Mouse (Mus musculus): Measurements from ENCODE around the gene Gm20695.
"Not testable (repeated sequence)": the region's sequence is repeated elsewhere in the genome, so short reads cannot be mapped to it uniquely, and the experiment has no call there.

Gm20695 gene

DNA sequence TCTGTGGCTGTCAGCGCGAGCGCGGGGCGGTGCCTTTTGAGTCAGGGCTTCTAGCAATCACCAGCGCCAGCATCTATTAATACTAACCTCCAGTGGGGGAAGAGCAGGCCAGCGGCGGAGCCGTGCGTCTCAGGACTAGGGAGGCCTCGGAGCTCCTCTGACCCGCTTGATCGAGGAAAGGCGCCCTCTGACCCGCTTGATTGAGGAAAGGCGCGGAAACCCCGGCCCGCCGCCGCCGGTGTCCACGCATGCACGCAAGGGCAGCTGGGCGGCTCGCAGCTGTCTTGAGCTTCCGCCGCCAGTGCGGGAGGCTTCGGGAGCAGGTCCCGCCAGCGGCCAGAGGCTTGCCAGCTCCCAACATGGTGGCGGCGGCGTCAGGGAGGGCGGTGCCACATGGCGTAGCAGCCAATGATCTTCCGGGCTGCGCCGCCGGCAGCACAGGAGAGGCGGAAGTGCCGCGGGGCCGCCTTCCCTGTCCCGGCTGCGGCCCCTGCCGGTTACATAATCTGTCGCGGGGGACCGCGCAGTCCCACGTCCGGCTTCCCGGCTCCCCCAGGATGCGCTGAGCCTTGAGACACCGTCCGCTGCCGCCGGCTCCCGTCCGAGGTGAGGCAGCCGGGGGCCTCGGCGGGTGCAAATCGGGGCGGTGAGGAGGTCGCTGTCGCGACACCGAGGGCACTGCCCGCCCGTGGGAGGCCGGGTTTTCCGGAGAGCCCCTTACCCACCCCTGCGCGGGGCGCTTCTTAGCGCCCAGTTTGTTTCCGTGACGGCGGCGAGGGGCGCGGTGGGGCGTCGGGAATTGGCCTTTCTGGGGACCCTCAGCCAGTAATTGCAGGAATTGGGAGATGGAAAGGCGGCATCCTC is at the start of gene Gm20695, which contains the start of gene Zfp597:
Gene Gm20695 (plus strand): TSS at position 448 of the 864 bp plus-strand sequence.
Gene Zfp597 (minus strand): TSS at position 361 of the 864 bp plus-strand sequence.
- DNase-seq (ENCODE audit: low read depth, low spot score), result peak; percentile 94

DNA sequence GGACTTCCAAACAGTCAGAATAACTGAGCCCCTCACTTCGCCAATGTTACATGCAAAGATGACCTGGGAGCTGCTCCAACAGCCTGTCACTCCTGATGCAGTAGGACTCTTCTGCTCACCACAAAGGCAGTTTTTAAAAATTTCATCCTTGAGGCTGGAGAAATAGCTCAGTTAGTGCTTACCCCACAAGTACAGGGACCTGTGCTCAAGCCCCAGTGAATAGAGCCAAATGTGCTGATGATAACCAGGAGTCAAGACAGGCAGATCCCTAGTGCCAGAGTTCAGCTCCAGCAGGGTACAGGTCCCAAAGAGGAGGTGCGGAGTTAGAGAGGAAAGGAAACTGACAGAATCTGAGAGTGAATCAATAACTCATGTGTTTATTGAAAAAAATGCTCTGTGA is 49.0 kb upstream of the Gm20695 start:
- no peaks in the 10 kb centered on the region for H3K36me3 ChIP-seq (ENCODE audit: control insufficient read depth, insufficient read depth, low read length, poor library complexity, severe bottlenecking)
- no peak for DNase-seq (ENCODE audit: low read depth, low spot score)
- no peaks in the 10 kb centered on the region for H3K27me3 ChIP-seq (ENCODE audit: control insufficient read depth, insufficient read depth, low read length, poor library complexity, severe bottlenecking)

More for the DNA sequence above, at the start of gene Gm20695, which contains the start of gene Zfp597:
- no peaks in the 10 kb centered on the region for H3K36me3 ChIP-seq (ENCODE audit: control insufficient read depth, insufficient read depth, low read length, poor library complexity, severe bottlenecking)
- no peaks in the 10 kb centered on the region for H3K27me3 ChIP-seq (ENCODE audit: control insufficient read depth, insufficient read depth, low read length, poor library complexity, severe bottlenecking)

DNA sequence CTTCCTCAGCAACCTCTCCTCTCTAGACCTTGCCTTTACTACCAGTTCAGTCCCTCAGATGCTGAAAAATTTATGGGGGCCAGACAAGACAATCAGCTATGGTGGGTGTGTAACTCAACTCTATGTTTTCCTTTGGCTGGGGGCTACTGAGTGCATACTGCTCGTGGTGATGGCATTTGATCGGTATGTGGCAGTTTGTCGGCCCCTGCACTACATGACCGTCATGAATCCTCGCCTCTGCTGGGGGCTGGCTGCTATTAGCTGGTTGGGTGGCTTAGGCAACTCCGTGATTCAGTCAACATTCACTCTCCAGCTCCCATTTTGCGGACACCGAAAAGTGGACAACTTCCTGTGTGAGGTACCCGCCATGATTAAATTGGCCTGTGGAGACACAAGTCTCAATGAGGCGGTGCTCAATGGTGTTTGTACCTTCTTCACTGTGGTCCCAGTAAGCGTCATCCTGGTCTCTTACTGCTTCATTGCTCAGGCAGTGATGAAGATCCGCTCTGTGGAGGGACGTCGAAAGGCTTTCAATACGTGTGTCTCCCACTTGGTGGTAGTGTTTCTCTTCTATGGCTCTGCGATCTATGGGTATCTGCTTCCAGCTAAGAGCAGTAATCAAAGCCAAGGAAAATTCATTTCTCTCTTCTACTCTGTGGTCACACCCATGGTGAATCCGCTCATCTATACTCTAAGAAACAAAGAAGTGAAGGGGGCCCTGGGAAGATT is 45.1 kb upstream of the Gm20695 start:
- peak; percentile 55 for DNase-seq (ENCODE audit: low read depth, low spot score)
- Histone ChIP-seq H3K36me3 (ENCODE audit: control insufficient read depth, insufficient read depth, low read length, poor library complexity, severe bottlenecking) (no peaks in the 10 kb centered on the region), H3K27me3 (ENCODE audit: control insufficient read depth, insufficient read depth, low read length, poor library complexity, severe bottlenecking) (no peaks in the 10 kb centered on the region)

DNA sequence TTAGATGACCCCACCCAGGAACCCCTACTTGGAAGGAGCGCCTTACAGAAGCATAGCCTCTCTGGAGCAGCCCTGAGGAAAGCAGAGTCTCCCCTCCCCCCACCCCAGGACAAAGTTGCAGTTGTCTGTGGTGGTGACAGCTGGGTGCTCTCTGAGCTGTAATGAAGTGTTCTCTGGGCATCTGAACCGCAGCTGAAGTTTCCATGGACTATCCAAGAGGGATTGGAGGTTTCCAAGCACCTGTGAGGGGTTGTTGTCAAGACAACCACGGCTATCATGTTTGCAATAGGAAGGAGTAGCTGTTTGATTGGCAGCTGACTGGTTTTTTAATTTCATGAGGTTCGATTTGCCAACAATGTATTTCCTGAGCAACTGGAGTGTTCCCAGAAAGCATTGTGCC is 41.5 kb upstream of the Gm20695 start:
- DNase-seq (ENCODE audit: low read depth, low spot score), result no peak
- no peaks in the 10 kb centered on the region for H3K36me3 ChIP-seq (ENCODE audit: control insufficient read depth, insufficient read depth, low read length, poor library complexity, severe bottlenecking)
- H3K27me3 ChIP-seq (ENCODE audit: control insufficient read depth, insufficient read depth, low read length, poor library complexity, severe bottlenecking), result no peaks in the 10 kb centered on the region

DNA sequence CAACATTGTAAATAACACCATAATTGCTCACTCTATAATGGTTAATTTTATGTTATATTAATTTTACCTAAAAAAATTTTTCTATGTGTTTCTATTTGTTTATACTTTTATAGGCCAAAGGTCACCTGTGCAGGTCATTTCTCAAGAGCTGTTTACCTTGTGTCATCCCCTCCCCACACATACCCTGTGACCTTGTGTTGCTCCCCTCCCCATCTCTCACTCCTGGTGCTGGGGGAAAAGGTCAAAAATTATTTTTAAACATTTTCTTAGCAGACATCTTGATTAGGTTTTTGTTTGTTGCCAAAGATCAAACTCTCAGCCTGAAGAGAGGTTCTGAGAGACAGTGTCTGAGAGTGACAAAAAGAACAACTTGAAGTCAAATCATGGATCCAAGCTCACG is 40.7 kb upstream of the Gm20695 start:
- DNase-seq (ENCODE audit: low read depth, low spot score), result no peak
- H3K27me3 ChIP-seq (ENCODE audit: control insufficient read depth, insufficient read depth, low read length, poor library complexity, severe bottlenecking), result no peaks in the 10 kb centered on the region
- no peaks in the 10 kb centered on the region for H3K36me3 ChIP-seq (ENCODE audit: control insufficient read depth, insufficient read depth, low read length, poor library complexity, severe bottlenecking)

DNA sequence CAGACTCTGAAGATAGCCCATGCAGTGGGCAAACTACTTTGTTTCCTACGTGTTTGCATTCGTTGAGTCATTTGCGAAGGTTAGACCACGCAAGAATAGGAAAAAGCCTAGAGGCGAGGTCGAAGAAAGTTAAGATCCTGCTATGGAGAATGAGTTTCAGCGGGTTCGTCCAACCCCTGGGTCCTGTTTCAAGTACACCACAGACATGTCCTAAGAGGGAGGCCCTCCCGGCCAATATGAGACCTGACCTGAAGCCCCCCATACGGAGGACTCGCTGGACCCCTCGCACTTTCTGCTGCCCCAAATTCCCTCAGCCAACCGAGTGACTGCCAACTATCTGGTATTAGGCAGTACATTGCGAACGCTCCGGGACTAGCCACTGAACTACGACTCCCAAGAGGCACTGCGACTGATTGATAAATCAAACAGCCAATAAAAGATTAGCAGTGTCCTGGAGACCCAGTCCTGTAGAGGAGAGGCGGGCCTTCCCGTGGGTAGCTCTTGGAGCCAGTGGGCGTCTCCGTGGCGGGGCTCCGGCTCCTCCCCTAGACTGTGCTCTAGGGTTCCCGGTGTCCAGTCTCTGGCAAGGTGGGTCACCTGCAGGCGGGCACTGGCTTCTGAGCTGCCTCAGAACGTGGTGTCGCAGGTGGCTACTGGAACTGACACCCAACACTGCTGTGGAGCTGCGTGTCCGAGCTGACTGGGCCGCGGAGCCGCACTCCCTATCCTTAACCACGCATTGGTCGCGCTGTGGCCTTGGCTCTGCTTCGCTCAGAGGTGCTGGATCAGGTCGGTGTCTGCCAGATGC is 37.5 kb upstream of the Gm20695 start, which contains the start of gene Zfp174:
Gene Zfp174 (plus strand): TSS at position 558 of the 808 bp plus-strand sequence.
- Histone ChIP-seq H3K27me3 (ENCODE audit: control insufficient read depth, insufficient read depth, low read length, poor library complexity, severe bottlenecking) (no peaks in the 10 kb centered on the region), H3K36me3 (ENCODE audit: control insufficient read depth, insufficient read depth, low read length, poor library complexity, severe bottlenecking) (no peaks in the 10 kb centered on the region)
- peak; percentile 96 for DNase-seq (ENCODE audit: low read depth, low spot score)

DNA sequence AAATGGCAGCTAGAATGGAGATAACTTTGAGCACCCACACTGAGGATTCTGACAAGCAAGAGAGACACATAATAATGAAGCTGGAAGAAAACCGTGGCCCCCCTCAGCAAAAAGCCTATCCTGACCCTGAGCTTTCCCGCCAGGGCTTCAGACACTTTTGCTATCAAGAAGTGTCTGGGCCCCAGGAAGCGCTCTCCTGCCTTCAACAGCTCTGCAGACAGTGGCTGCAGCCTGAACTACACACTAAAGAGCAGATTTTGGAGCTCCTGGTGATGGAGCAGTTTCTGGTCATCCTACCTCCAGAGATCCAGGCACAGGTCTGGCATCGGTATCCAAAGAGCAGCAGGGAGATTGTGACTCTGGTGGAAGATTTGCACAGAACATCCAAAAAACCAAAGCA is 36.6 kb upstream of the Gm20695 start:
- DNase-seq (ENCODE audit: low read depth, low spot score), result no peak

DNA sequence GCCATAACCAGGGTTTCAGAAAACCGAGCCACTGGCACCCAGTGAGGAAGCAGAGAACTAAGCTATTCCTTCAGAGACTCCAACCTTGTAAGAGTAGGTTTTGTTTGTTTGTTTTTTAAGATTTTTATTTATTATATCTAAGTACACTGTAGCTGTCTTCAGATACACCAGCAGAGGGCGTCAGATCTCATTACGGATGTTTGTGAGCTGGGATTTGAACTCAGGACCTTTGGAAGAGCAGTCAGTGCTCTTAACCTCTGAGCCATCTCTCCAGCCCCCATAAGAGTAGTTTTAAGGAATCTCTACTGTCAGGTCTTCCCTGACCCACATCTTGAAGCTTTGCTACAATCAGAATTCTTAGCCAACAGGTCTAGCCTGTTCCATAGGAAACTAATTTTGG is 36.0 kb upstream of the Gm20695 start:
- peak; percentile 17 for DNase-seq (ENCODE audit: low read depth, low spot score)
- Histone ChIP-seq H3K36me3 (ENCODE audit: control insufficient read depth, insufficient read depth, low read length, poor library complexity, severe bottlenecking) (no peaks in the 10 kb centered on the region), H3K27me3 (ENCODE audit: control insufficient read depth, insufficient read depth, low read length, poor library complexity, severe bottlenecking) (no peaks in the 10 kb centered on the region)

More for the DNA sequence above, 36.6 kb upstream of the Gm20695 start:
- H3K36me3 ChIP-seq (ENCODE audit: control insufficient read depth, insufficient read depth, low read length, poor library complexity, severe bottlenecking), result no peaks in the 10 kb centered on the region
- no peaks in the 10 kb centered on the region for H3K27me3 ChIP-seq (ENCODE audit: control insufficient read depth, insufficient read depth, low read length, poor library complexity, severe bottlenecking)

DNA sequence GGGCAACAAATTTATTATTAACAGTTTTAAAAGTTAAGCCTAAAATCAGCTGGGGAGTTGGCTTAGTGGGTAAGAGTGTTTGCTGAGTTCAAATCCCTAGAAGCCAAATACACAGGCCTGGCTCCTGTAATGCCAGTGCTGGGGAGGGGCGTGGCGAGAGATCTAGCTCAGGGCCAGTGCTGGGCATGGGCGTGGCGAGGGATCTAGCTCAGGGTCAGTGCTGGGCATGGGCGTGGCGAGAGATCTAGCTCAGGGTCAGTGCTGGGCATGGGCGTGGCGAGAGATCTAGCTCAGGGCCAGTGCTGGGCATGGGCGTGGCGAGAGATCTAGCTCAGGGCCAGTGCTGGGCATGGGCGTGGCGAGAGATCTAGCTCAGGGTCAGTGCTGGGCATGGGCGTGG is 33.1 kb upstream of the Gm20695 start:
- DNase-seq (ENCODE audit: low read depth, low spot score); H3K27me3 ChIP-seq (ENCODE audit: control insufficient read depth, insufficient read depth, low read length, poor library complexity, severe bottlenecking): not testable (repeated sequence)

DNA sequence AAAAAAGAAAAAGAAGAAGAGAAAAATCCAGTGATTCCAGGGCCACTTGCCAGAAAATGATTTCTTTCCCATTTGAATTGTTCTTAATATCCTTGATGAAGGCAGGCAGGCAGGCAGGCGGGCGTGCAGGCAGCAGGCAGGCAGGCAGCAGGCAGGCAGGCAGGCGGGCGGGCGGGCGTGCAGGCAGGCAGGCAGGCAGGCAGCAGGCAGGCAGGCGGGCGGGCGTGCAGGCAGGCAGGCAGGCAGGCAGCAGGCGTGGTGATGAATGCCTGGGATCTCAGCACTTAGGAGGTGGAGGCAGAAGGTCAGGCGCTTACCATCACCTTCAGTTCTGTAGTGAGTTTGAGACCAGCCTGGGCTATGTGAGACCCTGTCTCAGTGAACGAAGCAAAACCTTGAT is 31.9 kb upstream of the Gm20695 start:
- no peak for DNase-seq (ENCODE audit: low read depth, low spot score)
- H3K36me3 ChIP-seq (ENCODE audit: control insufficient read depth, insufficient read depth, low read length, poor library complexity, severe bottlenecking), result no peaks in the 10 kb centered on the region
- H3K27me3 ChIP-seq (ENCODE audit: control insufficient read depth, insufficient read depth, low read length, poor library complexity, severe bottlenecking), result no peaks in the 10 kb centered on the region

More for the DNA sequence above, 33.1 kb upstream of the Gm20695 start:
- not testable (repeated sequence) for H3K36me3 ChIP-seq (ENCODE audit: control insufficient read depth, insufficient read depth, low read length, poor library complexity, severe bottlenecking)

DNA sequence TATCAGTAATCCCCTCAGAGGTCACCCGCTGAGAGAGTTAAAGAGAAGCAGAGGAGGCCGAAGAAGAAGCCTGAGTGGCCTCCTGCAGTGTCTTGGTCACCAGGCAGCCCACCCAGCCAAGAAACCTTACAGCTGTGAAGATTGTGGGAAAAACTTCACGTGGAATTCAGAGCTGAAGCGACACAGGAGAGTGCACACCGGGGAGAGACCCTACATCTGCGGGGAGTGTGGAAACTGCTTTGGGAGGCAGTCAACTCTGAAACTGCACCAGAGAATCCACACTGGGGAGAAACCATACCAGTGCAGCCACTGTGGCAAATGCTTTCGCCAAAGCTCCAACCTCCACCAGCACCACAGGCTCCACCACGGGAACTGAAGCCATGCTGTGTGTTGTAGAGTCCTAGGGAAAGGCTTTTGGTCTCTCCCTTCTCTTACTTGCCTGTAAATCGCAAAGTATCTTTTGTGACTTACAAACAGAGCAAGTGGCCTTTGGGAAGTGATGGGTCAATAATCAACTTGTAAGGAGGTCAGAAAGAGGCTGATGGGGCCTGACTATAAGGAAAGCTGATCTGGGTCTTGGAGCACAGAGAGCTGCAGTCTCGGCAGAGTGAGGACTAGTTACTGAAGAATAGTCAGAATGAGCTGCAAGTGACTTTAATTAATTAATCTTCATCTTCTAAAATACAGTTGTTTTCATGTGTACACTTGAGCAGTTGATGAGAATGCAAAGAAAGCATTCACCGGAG is 29.8 kb upstream of the Gm20695 start:
- Histone ChIP-seq H3K36me3 (ENCODE audit: control insufficient read depth, insufficient read depth, low read length, poor library complexity, severe bottlenecking) (no peaks in the 10 kb centered on the region), H3K27me3 (ENCODE audit: control insufficient read depth, insufficient read depth, low read length, poor library complexity, severe bottlenecking) (no peaks in the 10 kb centered on the region)
- no peak for DNase-seq (ENCODE audit: low read depth, low spot score)

DNA sequence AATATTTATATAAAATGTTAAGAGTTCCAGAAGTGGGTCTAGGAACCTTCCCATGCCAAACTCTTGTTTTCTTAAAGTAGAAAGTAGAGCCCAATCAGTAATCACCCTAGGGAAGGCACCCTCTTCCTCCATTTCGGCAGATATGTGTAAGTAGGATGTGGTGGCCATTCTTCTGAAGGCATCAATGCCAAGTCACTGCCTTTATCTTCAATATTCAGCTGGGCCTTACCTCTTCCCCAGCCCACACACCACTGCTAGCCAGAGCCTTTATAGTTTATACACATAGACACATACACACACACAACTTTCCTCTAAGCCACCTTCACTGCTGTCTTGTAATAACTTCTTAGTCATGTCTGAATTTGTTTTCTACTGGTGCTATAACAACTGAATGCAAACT is 28.7 kb upstream of the Gm20695 start:
- H3K27me3 ChIP-seq (ENCODE audit: control insufficient read depth, insufficient read depth, low read length, poor library complexity, severe bottlenecking), result no peaks in the 10 kb centered on the region
- no peak for DNase-seq (ENCODE audit: low read depth, low spot score)

DNA sequence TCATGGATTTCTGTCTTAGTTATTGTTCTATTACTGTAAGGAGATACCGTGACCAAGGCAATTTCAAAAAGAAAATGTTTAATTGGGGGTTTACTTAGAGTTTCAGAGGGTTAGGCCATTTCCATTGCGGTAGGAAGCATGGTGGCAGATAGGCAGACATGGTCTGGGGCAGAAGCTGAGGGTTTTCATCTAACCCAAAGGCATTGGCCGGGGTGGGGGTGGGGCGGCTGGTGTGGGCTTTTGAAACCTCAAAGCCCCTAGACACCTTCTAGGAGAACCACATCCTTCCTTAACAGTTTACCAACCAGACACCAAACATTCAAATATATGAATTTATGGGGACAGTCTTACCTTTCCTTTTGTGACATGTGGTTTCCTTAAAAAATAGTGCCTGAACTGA is 25.2 kb upstream of the Gm20695 start:
- no peak for DNase-seq (ENCODE audit: low read depth, low spot score)
- Histone ChIP-seq H3K27me3 (ENCODE audit: control insufficient read depth, insufficient read depth, low read length, poor library complexity, severe bottlenecking) (no peaks in the 10 kb centered on the region), H3K36me3 (ENCODE audit: control insufficient read depth, insufficient read depth, low read length, poor library complexity, severe bottlenecking) (peaks cover 2% of the 10 kb centered on the region; the same call in 1 of the 2 replicates)

More for the DNA sequence above, 28.7 kb upstream of the Gm20695 start:
- H3K36me3 ChIP-seq (ENCODE audit: control insufficient read depth, insufficient read depth, low read length, poor library complexity, severe bottlenecking), result no peaks in the 10 kb centered on the region

DNA sequence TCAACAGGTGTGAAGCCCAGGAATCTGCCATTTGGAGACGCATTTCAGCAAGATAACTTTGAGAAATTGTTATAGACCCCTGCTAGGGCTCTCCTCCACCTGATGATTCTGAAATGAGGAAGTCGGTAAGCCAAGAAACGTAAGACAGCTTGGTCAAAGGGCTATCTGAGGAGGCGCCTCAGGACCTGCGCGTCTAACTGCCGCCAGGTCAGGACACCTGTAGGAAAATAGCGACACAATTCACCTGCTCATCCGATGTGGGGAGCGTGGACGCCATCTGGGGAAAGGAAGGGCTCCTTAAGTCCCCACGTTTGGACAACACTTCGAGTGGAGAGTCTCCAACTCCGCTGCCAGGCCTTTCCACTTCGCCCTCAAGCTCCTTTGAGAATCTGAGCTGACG is 12.6 kb upstream of the Gm20695 start:
- Histone ChIP-seq H3K27me3 (ENCODE audit: control insufficient read depth, insufficient read depth, low read length, poor library complexity, severe bottlenecking) (no peaks in the 10 kb centered on the region), H3K36me3 (ENCODE audit: control insufficient read depth, insufficient read depth, low read length, poor library complexity, severe bottlenecking) (peaks cover 8% of the 10 kb centered on the region)
- no peak for DNase-seq (ENCODE audit: low read depth, low spot score)

Data from splenic B cell, adult 2 months (primary cell).